Mouse (Mus musculus) embryo, embryonic 11 days (tissue): ENCODE measurements around the gene Nav2.

ENCODE experiments used
- DNase-seq: peaks from one replicate; pipeline ENCODE4 v3.0.0-alpha.2; 2015

Nav2 gene

DNA sequence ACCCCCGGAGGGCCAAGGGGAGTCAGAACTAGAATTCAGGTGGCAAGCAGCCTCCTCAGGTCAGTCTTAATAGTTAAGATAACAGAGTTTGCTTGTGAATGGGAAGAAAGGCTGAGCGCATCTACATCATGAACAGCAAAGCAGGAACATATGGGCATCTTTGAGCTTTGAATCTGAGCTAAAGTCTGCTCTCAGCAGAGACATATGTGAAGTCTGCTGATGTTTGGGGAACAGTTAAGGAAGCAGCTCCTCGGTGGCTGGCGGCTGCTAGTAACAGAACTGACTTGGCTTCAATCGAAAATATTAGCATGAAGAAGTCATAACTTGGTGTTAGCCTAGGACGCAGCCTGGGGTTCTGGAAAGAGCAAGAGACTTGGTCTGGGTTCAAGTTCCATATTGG, 102.2 kb downstream of the Nav2 start:
- no peak for DNase-seq

DNA sequence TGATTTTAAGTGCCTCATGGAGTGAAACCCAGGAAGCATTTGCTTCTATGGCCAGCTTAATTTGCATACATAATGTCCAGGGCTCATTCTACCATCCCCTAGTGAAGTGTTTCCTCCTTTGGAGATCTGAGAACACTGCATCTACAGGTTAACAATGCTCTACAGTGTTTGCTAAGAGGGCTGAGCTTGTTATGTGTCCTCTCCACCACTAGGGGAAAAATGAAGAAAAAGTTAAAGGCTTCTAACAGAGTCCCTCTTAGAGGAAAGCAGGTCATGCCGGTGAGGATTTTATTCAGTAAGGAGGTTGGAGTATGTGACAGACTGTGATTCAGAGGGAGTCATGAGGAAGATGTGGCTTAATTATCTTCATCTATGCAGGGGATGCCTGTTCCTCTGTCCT, 103.5 kb downstream of the Nav2 start:
- DNase-seq: no peak

DNA sequence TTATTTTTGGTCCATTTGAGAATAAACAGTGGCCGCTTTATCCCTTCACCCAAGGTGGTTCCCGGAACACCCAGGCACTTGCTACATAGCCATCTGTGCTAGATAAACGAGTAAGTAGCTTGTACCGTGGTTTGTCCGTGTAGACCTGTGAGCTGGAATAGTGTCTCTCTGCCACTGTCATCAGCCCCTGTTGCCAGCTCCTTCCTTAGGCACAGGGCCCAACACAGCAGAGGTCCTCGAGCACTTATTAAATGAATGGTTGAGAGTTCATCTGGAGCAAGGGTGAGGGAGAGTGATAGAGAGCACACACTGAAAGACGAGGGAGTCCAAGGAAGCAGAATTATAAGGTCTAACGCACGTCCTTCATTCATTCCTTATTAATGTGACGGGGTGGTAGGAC, 106.0 kb downstream of the Nav2 start:
- no peak for DNase-seq

DNA sequence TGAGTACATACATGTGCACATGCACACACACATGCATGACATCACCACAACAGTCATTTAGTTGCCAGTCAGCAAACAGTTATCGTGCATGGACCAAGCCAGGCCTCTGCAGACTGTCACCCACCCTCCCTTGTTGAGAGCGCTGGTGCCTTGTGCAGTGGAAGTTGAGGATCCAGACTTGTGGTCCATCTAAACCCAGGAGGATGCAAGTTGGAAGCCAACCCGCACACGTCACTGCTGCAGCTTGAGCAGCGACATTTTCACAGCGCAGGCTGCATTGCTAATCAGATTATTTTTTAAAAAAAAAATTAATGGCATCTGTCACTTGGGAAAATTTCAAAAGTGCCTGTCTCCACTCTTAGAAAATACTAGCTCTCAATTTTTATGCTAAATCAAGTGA, 106.8 kb downstream of the Nav2 start:
- DNase-seq: no peak

DNA sequence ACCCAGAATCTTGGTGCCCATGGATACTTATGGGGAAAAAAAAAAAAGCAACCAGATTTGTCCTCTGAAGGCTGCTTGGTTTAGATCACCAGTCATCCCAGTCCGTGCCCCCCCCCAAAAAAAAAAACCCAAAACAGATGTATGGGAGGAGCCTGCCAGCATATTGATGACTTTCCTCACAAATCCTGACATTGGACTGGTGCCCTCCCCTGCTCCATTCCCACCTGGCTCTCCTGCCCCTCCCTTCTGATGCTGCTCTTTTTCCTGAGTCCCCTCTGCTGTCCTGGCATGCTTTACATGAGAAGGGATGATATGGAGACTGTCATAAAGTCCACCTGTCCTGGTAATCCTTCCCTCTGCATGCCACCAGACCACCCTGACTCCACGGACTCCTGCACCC, 107.6 kb downstream of the Nav2 start:
- no peak for DNase-seq

DNA sequence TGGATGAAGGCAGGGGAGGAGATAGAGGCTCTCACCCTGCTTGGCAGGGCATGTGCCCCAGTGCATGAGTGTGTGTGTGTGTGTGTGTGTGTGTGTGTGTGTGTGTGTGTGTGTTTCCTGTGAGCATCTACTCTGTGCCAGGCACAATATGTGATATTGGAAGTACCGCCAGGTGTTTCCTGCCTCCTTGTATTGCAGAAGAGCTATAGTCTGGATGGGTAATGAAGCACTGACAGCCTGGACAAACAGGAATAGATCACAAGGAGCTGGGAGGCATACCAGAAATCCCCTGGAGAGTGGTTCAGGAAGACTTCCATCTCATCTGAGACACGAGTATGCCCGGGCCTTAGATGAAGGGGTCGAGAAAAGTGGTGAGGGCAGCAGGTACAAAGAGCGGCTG, 109.3 kb downstream of the Nav2 start:
- DNase-seq: no peak

DNA sequence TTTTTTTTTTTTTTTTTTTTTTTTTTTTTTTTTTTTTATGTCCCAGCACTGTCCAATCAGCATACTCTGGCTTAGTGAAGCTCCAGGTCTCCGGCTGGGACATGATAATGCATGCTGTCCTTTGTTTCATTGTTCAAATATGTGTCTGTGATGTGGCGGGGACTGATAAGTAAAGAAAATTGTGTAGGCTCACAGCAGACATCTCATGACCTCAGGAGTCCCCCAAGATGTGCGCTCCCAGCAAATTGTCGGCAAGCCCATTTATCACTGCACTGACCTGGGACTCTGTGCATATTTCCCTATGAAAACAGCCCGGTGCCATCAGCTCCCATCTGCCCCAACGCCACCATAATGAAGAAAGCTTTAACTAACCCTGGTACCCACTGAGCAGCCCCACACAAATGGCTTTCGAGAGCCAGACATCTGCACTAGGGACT, 110.0 kb downstream of the Nav2 start:
- no peak for DNase-seq

DNA sequence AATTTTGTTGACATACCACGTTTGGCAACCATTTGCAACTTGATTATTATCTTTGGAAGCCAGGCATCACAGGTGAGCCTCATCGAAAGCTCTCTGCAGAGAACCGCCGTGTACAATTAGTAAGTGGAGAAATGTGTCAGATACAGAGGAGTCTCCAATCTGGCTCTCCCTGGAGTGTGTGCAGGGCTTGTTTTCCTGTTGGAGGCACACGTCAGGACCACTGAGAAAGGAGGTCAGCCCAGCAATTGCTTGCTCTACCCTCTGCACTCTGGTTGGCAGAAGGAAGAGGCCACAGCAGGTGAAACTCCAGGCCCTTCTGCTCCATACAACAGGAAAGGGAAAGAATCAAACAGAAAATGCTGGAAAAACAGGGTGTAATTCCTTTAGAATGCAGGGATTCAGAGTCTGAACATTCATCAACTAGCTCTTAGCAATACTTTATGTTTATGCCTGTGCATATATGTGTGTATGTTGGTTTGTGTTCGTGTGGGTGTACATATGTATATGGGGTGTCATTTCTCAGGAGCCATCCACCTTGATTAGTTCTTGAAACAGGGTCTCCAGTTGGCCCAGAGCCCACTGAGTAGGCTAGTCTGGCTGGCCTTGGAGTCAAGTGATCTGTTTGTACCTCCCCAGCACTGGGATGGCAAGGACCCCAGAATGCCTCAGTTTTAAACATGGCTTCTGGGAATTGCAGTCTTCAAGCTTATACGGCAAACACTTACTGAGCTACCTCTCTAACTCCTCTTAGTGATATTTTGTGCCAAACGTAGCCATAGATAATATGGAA, 116.7 kb downstream of the Nav2 start:
- DNase-seq: no peak

DNA sequence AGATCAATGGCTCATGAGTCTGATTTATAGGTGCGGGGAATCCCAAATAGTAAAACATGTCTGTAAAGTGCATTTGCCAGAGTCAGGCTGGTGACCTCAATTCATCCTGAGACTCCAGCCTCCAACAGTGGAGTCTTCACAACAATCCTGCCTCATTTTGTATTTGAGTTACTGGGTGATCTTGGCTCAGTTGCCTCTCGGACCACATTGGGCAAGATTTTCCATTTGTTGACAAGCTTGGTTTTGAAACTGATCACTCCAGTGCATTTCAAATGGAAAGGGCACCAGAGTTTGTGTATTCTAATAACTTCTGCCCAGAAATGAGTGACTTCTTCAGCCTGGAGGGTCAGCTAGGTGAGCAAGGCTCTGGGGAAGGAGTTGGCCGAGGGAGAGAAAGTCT, 117.5 kb downstream of the Nav2 start:
- no peak for DNase-seq

DNA sequence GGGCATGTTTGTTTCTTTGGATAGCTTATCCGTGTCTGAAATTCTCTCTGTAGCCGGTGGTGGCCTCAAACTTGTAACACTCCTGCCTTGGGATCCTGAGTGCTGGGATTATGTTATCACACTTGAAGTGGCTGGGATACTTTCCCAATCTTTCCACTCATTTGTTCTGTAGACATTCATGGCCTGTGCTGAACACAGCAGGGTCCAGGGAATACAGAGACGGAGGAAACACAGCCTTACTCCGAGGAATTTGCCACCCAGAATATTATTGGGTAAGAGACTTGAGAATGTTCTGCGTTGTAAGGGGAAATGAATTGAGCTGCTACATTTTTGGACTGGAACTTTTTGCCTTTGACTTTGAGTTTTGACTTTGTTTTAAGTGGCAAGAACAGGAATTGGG, 118.0 kb downstream of the Nav2 start:
- DNase-seq: no peak

DNA sequence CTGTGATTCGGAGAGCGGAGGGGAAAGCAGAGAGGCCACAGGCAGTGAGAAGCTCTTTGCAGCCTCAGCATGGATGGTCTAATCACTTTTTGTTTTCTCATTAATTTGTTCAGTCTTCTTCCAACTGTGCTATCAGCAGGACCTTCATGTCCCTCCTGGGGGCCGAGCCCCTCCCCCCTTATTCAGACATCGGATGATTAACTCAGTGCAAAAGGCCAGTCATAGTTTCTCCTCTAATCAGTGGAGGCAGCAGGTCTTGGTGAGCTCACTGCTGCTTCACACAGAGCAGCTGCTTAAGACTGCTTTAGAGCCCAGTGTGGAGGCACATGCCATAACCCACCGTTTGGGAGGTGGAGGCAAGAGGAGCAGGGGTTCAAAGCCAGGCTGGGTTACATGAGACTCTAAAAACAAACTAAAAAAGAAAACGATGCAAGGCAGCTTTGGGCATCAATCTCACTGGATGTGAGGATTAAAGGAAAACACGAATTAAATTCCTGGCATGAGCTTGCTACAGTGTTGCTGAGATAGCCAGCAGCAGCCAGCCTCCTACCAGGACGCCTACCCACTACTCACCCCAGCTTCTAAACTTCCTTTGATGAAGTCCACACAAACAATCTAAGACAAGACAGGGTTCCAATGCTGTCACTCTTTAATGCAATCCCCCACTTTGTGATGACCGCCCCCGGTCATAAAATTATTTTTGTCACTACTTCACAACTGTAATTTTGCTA, 120.9 kb downstream of the Nav2 start:
- no peak for DNase-seq

DNA sequence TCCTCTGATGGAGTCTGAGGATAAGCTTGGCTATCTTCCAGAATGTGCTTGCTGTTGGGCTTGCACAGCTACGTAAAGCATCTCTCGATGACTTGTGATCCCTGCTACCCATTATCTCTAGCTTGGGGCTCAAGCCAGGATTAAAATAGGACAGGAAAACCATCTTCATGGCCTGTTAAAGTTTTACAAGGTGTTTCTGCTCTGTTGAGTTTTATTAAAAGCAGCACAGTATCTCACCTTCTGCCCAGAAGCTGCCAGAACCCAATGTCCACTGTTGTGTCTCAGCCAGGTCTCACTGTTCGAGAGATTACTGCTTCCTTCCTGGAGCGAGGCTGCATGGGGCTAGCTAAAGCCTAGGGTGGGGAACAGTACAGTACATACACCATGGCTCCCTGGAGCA, 123.7 kb downstream of the Nav2 start:
- DNase-seq: no peak

DNA sequence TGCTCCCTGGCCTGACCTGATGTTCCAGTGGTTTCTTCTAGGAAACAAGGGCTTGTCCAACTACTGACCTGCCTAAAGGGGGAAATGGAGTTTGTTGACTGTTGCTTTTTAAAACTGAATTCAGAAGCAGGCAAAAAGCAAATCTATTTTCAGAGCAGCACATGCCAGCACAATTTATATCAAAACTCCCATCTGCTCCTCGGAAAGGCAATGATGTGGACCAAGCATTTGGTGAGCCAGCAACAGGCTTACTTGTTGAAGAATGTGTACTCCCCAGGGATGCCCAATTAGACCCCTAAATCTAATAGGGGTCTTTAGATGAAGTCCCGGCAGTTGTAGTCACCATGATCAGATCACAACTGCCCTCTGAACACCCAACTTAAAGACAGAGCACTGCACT, 125.7 kb downstream of the Nav2 start:
- no peak for DNase-seq

DNA sequence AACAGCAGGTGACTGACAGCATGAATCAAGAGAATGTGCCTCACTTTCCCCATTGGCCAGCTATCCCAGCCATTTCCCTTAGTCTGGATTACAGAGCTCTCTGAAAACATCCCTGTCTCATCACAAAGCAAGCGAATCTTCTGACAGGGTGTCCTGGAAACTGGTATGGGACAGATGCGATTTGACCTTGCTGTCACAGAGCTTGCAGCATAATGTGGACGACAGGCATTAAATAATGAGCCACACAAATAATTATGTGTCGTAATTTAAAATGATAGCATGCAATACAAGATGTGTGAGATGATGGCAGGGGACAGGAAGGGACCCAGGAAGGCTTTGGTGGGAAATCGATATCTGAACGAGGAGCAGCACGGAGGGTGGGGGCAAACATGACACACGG, 131.6 kb downstream of the Nav2 start:
- DNase-seq: no peak

DNA sequence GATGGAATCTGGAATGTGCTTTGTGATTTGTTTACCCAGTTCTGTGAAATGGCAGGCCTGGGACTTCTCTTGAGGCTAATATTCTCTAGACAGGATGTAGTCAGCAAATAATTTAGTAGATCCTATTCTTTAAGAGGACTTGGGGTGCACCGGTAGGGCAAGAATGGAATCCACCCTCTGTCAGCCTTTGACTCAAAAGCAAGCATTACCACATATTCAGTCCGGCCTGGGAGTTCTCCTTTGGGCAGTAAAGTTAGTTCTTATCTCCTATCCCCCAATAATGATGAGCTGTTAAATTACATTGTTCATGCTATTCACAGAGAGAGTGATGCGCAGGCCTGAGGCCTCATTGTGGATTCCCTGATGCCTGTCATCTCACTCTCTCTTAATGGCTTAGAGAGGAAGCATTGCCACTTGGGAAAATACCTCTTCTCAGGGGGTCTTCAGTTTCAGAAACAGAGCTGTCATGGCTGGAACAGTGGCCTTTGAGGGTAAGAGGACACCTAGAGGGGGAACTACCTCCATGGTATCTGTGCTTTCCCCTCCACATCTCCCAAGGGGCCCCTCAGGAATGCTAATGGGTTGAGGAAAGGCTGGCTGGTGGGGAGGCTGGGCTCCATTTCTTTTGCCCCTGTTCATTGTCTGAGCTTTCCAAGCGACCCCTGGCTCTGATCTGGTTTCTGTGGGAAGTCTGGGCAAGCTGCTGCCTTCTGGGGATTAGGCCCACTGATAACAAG, 133.0 kb downstream of the Nav2 start:
- peak; percentile 35 for DNase-seq

DNA sequence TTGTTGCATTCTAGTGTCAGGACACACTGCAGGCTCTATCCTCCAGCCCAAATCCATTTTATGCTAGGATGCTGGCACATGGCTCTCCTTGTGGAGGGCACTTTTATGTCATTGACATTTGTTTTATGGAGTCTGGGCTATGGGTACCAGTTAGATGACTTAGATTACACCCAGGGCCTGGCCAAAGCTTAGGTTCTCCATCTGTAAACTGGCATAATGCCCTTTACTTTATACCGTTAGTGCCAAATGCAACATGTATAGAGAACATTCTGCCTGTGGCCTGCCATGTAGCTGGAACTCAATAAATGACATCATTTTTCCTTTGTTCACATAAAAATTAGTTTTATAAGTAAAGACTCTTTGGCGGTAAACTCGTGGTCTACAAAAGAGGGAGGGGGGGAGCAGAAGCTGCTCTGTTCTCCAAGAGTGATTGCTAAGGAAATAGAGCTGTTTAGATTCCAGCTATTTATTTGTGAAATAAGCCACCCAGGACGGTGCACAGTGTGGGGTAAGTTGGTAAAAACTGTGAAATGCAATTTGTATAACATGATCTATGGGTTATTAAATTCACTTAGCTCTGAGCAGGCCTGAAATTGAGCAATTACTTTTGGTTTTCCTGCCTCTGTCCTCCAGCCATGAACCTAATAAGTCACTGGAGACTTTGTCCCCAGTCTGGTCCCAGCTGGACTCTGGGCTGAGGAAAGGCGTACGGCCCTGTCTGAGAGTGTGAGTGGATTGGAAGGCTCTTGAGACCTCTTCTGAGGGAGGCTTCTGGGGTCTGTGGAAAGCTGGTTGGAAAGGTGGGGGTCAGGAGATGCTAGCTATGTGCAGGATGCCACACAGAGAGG, 137.2 kb downstream of the Nav2 start:
- no peak for DNase-seq

DNA sequence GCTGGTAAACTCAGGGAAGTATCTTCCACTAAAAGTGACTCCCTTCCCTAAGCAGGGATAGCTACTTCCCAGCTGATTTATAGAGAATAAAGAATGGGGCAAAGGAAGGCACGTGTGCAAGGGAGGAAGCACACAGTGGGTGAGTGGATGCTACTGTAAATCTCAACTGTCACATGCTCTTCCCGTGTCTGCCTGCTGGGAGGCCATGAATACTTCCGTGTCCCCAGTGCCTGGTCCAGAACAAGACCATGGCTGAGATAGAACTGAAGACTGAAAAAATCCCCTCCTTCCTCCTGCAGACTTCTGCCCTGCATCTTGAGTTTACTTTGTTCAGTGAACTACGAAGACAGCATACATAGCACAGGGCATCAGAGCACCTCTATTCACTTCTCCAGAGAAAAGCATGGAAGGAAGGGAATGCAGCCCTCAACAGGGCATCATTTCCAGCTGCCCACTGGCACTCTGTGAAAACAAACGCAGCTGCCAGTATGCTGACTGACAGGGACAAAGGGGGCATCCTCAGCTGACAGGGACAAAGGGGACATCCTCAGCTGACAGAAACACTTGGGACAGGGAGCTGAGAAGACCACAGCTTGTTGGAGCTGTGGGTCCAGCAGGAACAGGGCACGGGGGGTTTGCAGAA, 138.0 kb downstream of the Nav2 start:
- no peak for DNase-seq

DNA sequence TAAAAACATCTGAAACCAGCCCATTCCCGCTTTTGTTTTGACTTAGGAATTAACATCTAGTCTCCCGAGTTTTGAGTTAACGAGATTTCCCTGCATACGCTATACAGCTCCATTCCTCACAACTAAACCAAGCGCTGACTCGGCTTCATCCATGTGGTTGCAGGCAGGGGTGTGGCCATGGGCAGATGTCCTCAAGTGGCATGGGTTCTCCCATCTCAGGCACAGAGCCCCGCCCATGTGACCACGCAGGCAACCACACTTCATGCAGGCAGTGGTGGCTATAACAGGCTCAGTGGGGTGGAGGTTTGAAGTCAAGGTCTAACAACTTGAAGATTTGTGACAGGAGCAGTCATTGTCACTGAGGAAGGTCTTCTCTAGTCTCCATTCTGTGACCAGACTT, 138.8 kb downstream of the Nav2 start:
- DNase-seq: no peak

DNA sequence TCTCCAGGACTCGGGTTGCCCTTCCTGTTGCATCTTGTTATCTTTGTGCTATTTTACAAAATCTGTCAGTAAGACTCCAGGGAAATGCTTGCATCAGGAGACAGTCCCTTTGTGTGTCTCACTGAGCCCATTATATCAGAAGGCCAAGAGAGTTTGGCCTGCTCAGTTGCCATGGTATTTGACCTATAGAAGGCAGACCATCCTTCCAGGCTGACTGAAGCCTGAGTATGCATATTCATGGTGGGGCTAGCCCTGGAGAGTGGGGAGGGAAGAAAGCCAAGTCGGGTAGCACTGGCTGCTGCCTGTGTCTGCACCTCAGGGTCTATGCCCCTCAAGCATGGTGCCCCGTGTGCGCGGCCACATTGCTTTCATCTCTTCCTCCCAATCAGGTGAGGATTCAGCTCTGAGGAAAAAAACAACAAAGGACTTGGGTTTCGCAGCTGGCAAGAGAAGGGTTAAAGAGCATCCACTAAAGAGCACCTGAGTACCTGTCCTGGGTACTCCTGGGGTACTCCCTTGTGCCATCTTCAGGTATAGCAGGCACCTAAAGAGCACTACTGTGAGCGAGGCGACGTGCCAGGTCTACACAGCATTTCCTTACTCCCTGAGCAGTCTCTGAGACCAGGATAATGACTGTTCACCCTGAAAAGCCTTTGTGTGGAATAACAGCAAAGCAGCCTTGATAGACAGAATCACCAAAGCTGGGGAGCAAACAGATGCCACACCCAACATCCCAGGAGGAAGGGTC, 144.5 kb downstream of the Nav2 start:
- peak; percentile 63 for DNase-seq

DNA sequence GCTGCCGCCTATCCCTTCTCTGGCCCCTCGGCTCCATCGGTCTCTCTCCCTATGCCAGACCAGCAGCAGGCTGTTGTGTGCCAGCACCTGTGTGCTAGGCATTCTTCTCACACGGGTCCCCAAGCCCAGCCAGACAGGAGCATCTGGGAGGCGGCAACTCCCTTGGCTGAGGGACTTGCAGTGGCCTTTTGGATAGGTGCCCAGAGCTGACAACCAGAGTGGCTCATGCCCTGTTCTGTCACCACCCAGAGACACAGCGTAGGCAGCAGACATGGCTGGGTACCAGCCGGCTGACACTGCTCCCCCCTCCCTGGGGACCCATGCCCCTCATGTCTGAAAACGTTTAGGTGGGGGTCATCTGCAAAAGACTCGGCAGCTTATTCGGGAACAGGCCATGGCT, 146.8 kb downstream of the Nav2 start:
- no peak for DNase-seq

DNA sequence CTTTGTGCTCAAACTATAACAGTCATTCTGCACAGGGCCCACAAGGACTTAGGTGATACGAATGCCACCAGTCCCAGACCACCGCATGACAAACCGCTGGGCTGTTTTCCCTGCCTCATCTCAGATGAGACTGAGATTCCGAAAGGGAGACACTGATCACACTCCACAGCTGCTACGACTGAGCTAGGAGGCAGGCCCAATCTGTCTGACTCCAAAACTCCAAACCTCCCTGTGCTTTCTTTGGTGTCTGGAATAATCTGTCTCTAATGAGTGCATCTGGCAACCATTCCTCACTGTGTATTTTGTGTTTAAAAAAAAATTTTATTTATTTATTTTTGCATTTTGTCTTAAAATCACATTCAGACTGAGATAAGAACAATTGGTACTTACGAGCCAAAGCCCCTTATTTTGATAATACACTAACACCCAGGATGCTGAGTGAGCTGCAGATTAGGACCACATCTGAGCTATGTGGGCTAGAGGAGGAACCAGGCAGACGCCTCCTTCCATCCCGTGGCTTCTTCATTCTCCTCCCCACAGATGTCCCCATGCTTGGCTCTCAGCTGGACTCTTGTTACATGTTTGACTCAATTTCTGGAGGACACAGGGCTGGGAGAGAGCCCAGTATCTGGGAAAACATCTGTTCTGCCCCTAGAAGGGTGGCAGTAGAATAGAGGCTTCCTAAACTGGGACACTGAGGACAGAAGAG, 149.9 kb downstream of the Nav2 start:
- no peak for DNase-seq
